Mouse (Mus musculus): ENCODE results near the gene Plekhm3.

The Plekhm3 gene

GRCm38 (mm10) chr1:64928542-64928941, 28.1 kb downstream of the Plekhm3 start:
- no peak for DNase-seq (ENCODE audit: low spot score in 2 of 2)

GRCm38 (mm10) chr1:64927437-64928274, 29.0 kb downstream of the Plekhm3 start:
- no peak for DNase-seq (ENCODE audit: low spot score in 2 of 2)

GRCm38 (mm10) chr1:64925594-64925993, 31.0 kb downstream of the Plekhm3 start:
- no peak for DNase-seq (ENCODE audit: low spot score in 2 of 2)

GRCm38 (mm10) chr1:64924283-64924682, 32.3 kb downstream of the Plekhm3 start:
- DNase-seq (ENCODE audit: low spot score in 2 of 2): no peak

- no peak for DNase-seq (ENCODE audit: low spot score in 2 of 2)
Observed at GRCm38 (mm10) chr1:64918810-64919528, 37.7 kb downstream of the Plekhm3 start.

GRCm38 (mm10) chr1:64917966-64918365, 38.7 kb downstream of the Plekhm3 start:
- DNase-seq (ENCODE audit: low spot score in 2 of 2): no peak

- DNase-seq (ENCODE audit: low spot score in 2 of 2): no peak
Observed at GRCm38 (mm10) chr1:64916884-64917507, 39.6 kb downstream of the Plekhm3 start.

GRCm38 (mm10) chr1:64914356-64914755, 42.3 kb downstream of the Plekhm3 start:
- DNase-seq (ENCODE audit: low spot score in 2 of 2): no peak

GRCm38 (mm10) chr1:64907740-64908139, 48.9 kb downstream of the Plekhm3 start:
- DNase-seq (ENCODE audit: low spot score in 2 of 2): no peak

- no peak for DNase-seq (ENCODE audit: low spot score in 2 of 2)
Observed at GRCm38 (mm10) chr1:64906226-64906625, 50.4 kb downstream of the Plekhm3 start.

GRCm38 (mm10) chr1:64903415-64903814, 53.2 kb downstream of the Plekhm3 start:
- no peak for DNase-seq (ENCODE audit: low spot score in 2 of 2)

- DNase-seq (ENCODE audit: low spot score in 2 of 2): no peak
Observed at GRCm38 (mm10) chr1:64902804-64903203, 53.8 kb downstream of the Plekhm3 start.

- no peak for DNase-seq (ENCODE audit: low spot score in 2 of 2)
Observed at GRCm38 (mm10) chr1:64899763-64900162, 56.9 kb downstream of the Plekhm3 start.

- DNase-seq (ENCODE audit: low spot score in 2 of 2): no peak
Observed at GRCm38 (mm10) chr1:64897485-64897884, 59.1 kb downstream of the Plekhm3 start.

GRCm38 (mm10) chr1:64893806-64894205, 62.8 kb downstream of the Plekhm3 start:
- no peak for DNase-seq (ENCODE audit: low spot score in 2 of 2)

GRCm38 (mm10) chr1:64891332-64891731, 65.3 kb downstream of the Plekhm3 start:
- DNase-seq (ENCODE audit: low spot score in 2 of 2): no peak

GRCm38 (mm10) chr1:64887502-64888203, 69.0 kb downstream of the Plekhm3 start:
- no peak for DNase-seq (ENCODE audit: low spot score in 2 of 2)

GRCm38 (mm10) chr1:64886718-64887117, 69.9 kb downstream of the Plekhm3 start:
- DNase-seq (ENCODE audit: low spot score in 2 of 2): no peak

GRCm38 (mm10) chr1:64885328-64885727, 71.3 kb downstream of the Plekhm3 start:
- DNase-seq (ENCODE audit: low spot score in 2 of 2): no peak

GRCm38 (mm10) chr1:64884007-64884406, 72.6 kb downstream of the Plekhm3 start:
- no peak for DNase-seq (ENCODE audit: low spot score in 2 of 2)

GRCm38 (mm10) chr1:64880613-64881012, 76.0 kb downstream of the Plekhm3 start:
- DNase-seq (ENCODE audit: low spot score in 2 of 2): no peak

GRCm38 (mm10) chr1:64878795-64879240, 77.8 kb downstream of the Plekhm3 start:
- no peak for DNase-seq (ENCODE audit: low spot score in 2 of 2)
